Mouse (Mus musculus): ENCODE results near the gene Tead1.

- TF ChIP-seq CTCF (IDR thresholded peaks at IDR 0.05; ENCODE audit: extremely low read depth, insufficient read depth, insufficient read length, insufficient replicate concordance) = no peak
- no peak for TF ChIP-seq POLR2A (IDR thresholded peaks at IDR 0.05; ENCODE audit: low read depth, low read length)
These were observed 251.6 kb downstream of the Tead1 start for GRCm38 (mm10) chr7:112930669-112931068.
